Mouse (Mus musculus) olfactory bulb, adult 2 months (tissue): ENCODE measurements around the gene Evx2.

Experiments used
- CTCF ChIP-seq: fragments of 200-500 bp; IDR thresholded peaks from 2 replicates; pipeline ENCODE4 v1.5.1; 2012; ENCODE audit warnings: low read depth, mild to moderate bottlenecking, low read length, moderate library complexity; ENCODE audit not compliant: insufficient read depth
- POLR2A ChIP-seq: fragments of 200-500 bp; IDR thresholded peaks from 2 replicates; pipeline ENCODE4 v1.6.1; 2012; ENCODE audit warnings: mild to moderate bottlenecking, low read depth, low read length, moderate library complexity; ENCODE audit not compliant: insufficient read depth

GRCm38 (mm10) chr2:74619676-74620246 lies 39.6 kb downstream of the Evx2 start:
- TF ChIP-seq POLR2A: no peak
- no peak for TF ChIP-seq CTCF
